Mouse (Mus musculus) G1E (cell line): ENCODE measurements at regions not wholly inside any gene's neighbourhood (a gene's known extent, or its start where the extent isn't known, plus 50 kb on each side); places are given as distances from the start of the nearest gene placed in this dataset.

Experiments
- CTCF ChIP-seq: IDR thresholded peaks from 2 replicates; pipeline ENCODE4 v1.5.1; 2012; ENCODE audit warnings: low read depth, low read length, inconsistent platforms, mixed read lengths
- GATA1 ChIP-seq: IDR thresholded peaks from 2 replicates; pipeline ENCODE4 v1.6.1; 2012; ENCODE audit warnings: borderline replicate concordance, low read length, inconsistent platforms, mixed read lengths

DNA sequence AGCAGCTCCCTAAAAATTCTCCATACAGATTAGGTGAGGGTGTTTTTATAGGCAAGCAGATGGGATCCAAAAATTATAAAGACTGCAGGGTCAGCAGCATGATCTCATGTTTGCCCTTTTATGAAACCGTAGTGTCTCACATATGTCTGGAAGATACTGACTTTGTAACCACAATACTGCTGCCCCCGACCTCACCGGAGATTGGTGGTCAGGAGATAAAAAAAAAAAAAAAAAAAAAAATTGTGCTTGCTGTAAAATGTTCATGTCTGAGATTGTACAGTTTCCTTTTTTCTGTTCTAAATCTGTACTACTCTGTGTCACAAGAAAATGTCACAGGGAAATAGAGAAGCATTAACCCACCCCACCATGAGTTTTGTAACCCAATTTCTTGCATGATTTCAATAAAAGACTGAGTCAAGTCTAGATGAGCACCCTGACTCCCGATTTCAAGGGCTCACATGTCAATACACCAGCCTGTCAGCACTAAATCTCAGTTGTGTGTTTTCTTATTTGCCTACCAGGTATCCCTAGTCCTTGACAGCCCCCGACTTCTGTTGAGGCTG is 169.5 kb upstream of the Ipo5 start:
- TF ChIP-seq CTCF (no peak), GATA1 (no peak)
